Comparison of ENCODE assay signal across 24 mouse cellular contexts in the genomic region with DNA sequence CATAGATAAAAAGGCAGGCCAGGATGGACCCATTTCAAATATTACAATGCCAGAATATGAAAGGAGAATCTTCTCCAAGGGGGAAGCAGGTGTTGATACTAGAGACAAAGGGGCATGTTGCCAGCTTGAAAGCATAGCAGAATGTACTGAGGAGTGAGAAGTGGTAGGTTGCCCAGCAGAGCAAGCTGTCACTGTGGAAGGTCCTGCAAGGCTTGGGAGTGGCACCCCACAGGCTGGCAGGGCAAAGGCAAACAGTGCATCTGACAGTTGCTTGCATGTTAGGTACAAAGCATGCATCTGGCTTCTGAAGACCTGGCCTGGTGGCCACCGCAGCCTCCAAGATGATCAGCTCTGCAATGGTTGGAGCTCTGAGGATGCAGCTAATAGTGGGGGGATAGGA.
DNase-seq lines count a peak whose midpoint lies in the region; ATAC-seq lines count a peak whose summit lies in the region.
"Had no signal": no experiment of that assay in that cellular context is flagged by ENCODE, and none has a peak within 500 bp of the region (broad histone marks: within the 10 kb centered on the region; RNA-seq: fewer than 3 reads in every experiment).

No protein-coding gene starts in this region.

- H3K4me2 ChIP-seq in forebrain, embryonic 16.5 days (ENCODE audit: low read length), result no peak overlapping the region
- no peak overlapping the region for H3K4me2 ChIP-seq in forebrain, embryonic 11.5 days (ENCODE audit: low read depth, low read length, severe bottlenecking)
- H3K4me2 ChIP-seq: heart, embryonic 11.5 days; hindbrain, embryonic 13.5 days; intestine, embryonic 15.5 days; limb, embryonic 13.5 days; liver, embryonic 13.5 days; lung, embryonic 14.5 days; neural tube, embryonic 13.5 days had no signal

- ATAC-seq in forebrain, embryonic 16.5 days, result peak; percentile 47; the same call in 1 of the 2 replicates
- ATAC-seq in forebrain, embryonic 11.5 days (replicated peaks; ENCODE audit: low FRiP score), result no peak
- no peak for ATAC-seq in erythroid progenitor cell, adult 5-6 weeks (replicated peaks; ENCODE audit: low FRiP score, poor library complexity, severe bottlenecking)
- ATAC-seq: intestine, embryonic 15.5 days had no signal

- H3K4me1 ChIP-seq in forebrain, embryonic 16.5 days (replicated peaks; ENCODE audit: control insufficient read depth, insufficient read depth, low read length), result no peaks in the 10 kb centered on the region
- H3K4me1 ChIP-seq in forebrain, embryonic 11.5 days (replicated peaks; ENCODE audit: control insufficient read depth, insufficient read depth, low read length), result no peaks in the 10 kb centered on the region
- H3K4me1 ChIP-seq: hindbrain, embryonic 13.5 days; intestine, embryonic 15.5 days; limb, embryonic 13.5 days; liver, embryonic 13.5 days; midbrain, embryonic 10.5 days; neural tube, embryonic 13.5 days had no signal

- H3K9me3 ChIP-seq in forebrain, embryonic 16.5 days (ENCODE audit: control insufficient read depth, low read length), result no peaks in the 10 kb centered on the region
- H3K9me3 ChIP-seq in forebrain, embryonic 11.5 days (ENCODE audit: control insufficient read depth, low read length), result no peaks in the 10 kb centered on the region
- H3K9me3 ChIP-seq: G1E; hindbrain, embryonic 13.5 days; intestine, embryonic 15.5 days; limb, embryonic 13.5 days; liver, embryonic 13.5 days; midbrain, embryonic 10.5 days; neural tube, embryonic 13.5 days had no signal

- 94% methylated on average over 1 of the region's 1 CpGs for WGBS in forebrain, embryonic 16.5 days
- 96% methylated on average over 1 of the region's 1 CpGs for WGBS in forebrain, embryonic 11.5 days

- no peak for DNase-seq in forebrain, embryonic 11.5 days (ENCODE audit: low spot score)
- DNase-seq in left cerebral cortex, postnatal 4 days, result peak; percentile 85
- no peak for DNase-seq in left cerebral cortex, postnatal 10 days (ENCODE audit: extremely low spot score in 1 of 2, low spot score in 2 of 2)
- peak; percentile 96 for DNase-seq in cerebellum, adult 9-10 months
- DNase-seq in adrenal gland, postnatal 10 days, result no peak
- no peak for DNase-seq in MN1 (ENCODE audit: low spot score)
- DNase-seq: embryo, embryonic 11 days; heart, postnatal 10 days; kidney, adult 9 months; kidney, postnatal 25 days; liver, embryonic 13.5 days; lung, embryonic 14.5 days; thymus, adult 18-20 months; thymus, postnatal 4 days had no signal

- no peaks in the 10 kb centered on the region for H3K27me3 ChIP-seq in forebrain, embryonic 16.5 days (replicated peaks; ENCODE audit: control insufficient read depth, insufficient read depth, low read length)
- no peaks in the 10 kb centered on the region for H3K27me3 ChIP-seq in forebrain, embryonic 11.5 days (ENCODE audit: control insufficient read depth, insufficient read depth, low read length)
- H3K27me3 ChIP-seq: hindbrain, embryonic 13.5 days; intestine, embryonic 15.5 days; limb, embryonic 13.5 days; liver, embryonic 13.5 days; neural tube, embryonic 13.5 days had no signal

- H3K36me3 ChIP-seq in forebrain, embryonic 16.5 days (ENCODE audit: control insufficient read depth, insufficient read depth), result no peaks in the 10 kb centered on the region
- no peaks in the 10 kb centered on the region for H3K36me3 ChIP-seq in forebrain, embryonic 11.5 days (ENCODE audit: control insufficient read depth, insufficient read depth, low read length)
- H3K36me3 ChIP-seq: G1E; hindbrain, embryonic 13.5 days; intestine, embryonic 15.5 days; limb, embryonic 13.5 days; liver, embryonic 13.5 days; midbrain, embryonic 10.5 days; neural tube, embryonic 13.5 days had no signal

- no peak overlapping the region for H3K27ac ChIP-seq in forebrain, embryonic 16.5 days (ENCODE audit: low read length)
- H3K27ac ChIP-seq in forebrain, embryonic 11.5 days (ENCODE audit: low read depth, low read length), result no peak overlapping the region
- H3K27ac ChIP-seq: hindbrain, embryonic 13.5 days; intestine, embryonic 15.5 days; limb, embryonic 13.5 days; liver, embryonic 13.5 days; macrophage; midbrain, embryonic 10.5 days; neural tube, embryonic 13.5 days had no signal

- H3K9ac ChIP-seq in forebrain, embryonic 16.5 days (replicated peaks; ENCODE audit: low read depth, low read length), result no peak overlapping the region
- no peak overlapping the region for H3K9ac ChIP-seq in forebrain, embryonic 11.5 days (ENCODE audit: low read length)
- H3K9ac ChIP-seq: hindbrain, embryonic 13.5 days; intestine, embryonic 15.5 days; limb, embryonic 13.5 days; liver, embryonic 13.5 days; lung, embryonic 14.5 days; neural tube, embryonic 13.5 days had no signal

- no peak overlapping the region for H3K4me3 ChIP-seq in forebrain, embryonic 16.5 days (replicated peaks; ENCODE audit: low read length)
- H3K4me3 ChIP-seq in forebrain, embryonic 11.5 days (ENCODE audit: low read depth, low read length), result no peak overlapping the region
- H3K4me3 ChIP-seq: hindbrain, embryonic 13.5 days; intestine, embryonic 15.5 days; limb, embryonic 13.5 days; liver, embryonic 13.5 days; midbrain, embryonic 10.5 days; neural tube, embryonic 13.5 days had no signal

- intact Hi-C loops in left cerebral cortex, postnatal 4 days (cut with DNase I), result no loop called here
- intact Hi-C loops in left cerebral cortex, postnatal 10 days (cut with DNase I), result no loop called here

Comparison
In these comparisons a context has a peak if more than half of its experiments do, and no peak if none do; other contexts are left out.
1. DNase-seq: peak in left cerebral cortex, postnatal 4 days (single experiment) and cerebellum, adult 9-10 months (single experiment); none in forebrain, embryonic 11.5 days (single experiment), left cerebral cortex, postnatal 10 days (0 of 2), adrenal gland, postnatal 10 days (single experiment) and MN1 (single experiment).